Mouse (Mus musculus): ENCODE results near the gene Spen. TPM values are rescaled to one million over a fixed set of nuclear protein-coding genes. Genes with fewer than 3 reads are reported as not detected.

The Spen gene
- total and polyA plus RNA-seq, 2 experiments from 2014 or later, result 13.6 to 20.0 TPM

DNA sequence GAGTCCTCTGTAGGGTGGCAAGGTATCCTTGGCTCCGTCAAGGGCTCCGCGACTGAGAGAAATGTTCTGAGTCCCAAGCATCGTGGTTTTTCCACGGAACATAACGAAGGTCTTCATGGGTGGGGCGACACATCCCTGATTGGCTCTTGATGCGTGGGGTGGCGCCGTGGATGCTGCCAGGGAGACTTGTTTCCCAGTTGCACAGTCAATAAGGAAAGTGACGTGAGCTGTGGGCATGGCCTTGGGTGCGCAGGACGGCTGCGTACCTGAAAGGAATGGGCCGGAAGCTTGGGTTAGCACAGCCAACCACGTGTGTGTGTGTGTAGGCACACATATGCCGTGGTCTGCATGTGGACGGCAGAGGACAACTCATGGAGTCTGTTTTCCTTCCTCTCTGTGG, 105.2 kb downstream of the Spen start:
- no peak overlapping the region for H3K9ac ChIP-seq (replicated peaks; ENCODE audit: low read length, poor library complexity, severe bottlenecking)
- WGBS, result 85% methylated on average over 18 of the region's 18 CpGs
- ATAC-seq (ENCODE audit: low FRiP score) (no peak), DNase-seq (ENCODE audit: low spot score) (no peak)
- no peak overlapping the region for H3K4me2 ChIP-seq (ENCODE audit: low read depth, low read length, poor library complexity, severe bottlenecking)
- TF ChIP-seq CTCF (IDR thresholded peaks at IDR 0.05), result no peak
- H3K9me3 ChIP-seq (ENCODE audit: low read length), result no peaks in the 10 kb centered on the region
- no peak overlapping the region for H3K27ac ChIP-seq (ENCODE audit: low read depth, low read length)
- H3K4me3 ChIP-seq (ENCODE audit: low read depth, low read length), result no peak overlapping the region
- H3K27me3 ChIP-seq (ENCODE audit: insufficient read depth, low read length), result 0 out of 2 replicates have a peak, but pooled peaks cover 4% of the 10 kb centered on the region
- H3K4me1 ChIP-seq (ENCODE audit: insufficient read depth, low read length), result no peaks in the 10 kb centered on the region
- no peaks in the 10 kb centered on the region for H3K36me3 ChIP-seq (ENCODE audit: insufficient read depth, low read length)

- TF ChIP-seq CTCF (IDR thresholded peaks at IDR 0.05), result no peak
- Histone ChIP-seq H3K27ac (ENCODE audit: low read depth, low read length) (no peak overlapping the region), H3K9me3 (ENCODE audit: low read length) (no peaks in the 10 kb centered on the region), H3K27me3 (ENCODE audit: insufficient read depth, low read length) (0 out of 2 replicates have a peak, but pooled peaks cover 4% of the 10 kb centered on the region), H3K4me2 (ENCODE audit: low read depth, low read length, poor library complexity, severe bottlenecking) (no peak overlapping the region), H3K4me1 (ENCODE audit: insufficient read depth, low read length) (no peaks in the 10 kb centered on the region), H3K9ac (replicated peaks; ENCODE audit: low read length, poor library complexity, severe bottlenecking) (no peak overlapping the region), H3K4me3 (ENCODE audit: low read depth, low read length) (no peak overlapping the region), H3K36me3 (ENCODE audit: insufficient read depth, low read length) (no peaks in the 10 kb centered on the region)
- ATAC-seq (ENCODE audit: low FRiP score) (no peak), DNase-seq (ENCODE audit: low spot score) (peak; percentile 24)
- 62% methylated on average over 12 of the region's 14 CpGs for WGBS
Measured at GRCm38 (mm10) chr4:141432666-141433065, 105.7 kb downstream of the Spen start.

- no peaks in the 10 kb centered on the region for H3K4me1 ChIP-seq (ENCODE audit: insufficient read depth, low read length)
- no peak overlapping the region for H3K4me2 ChIP-seq (ENCODE audit: low read depth, low read length, poor library complexity, severe bottlenecking)
- ATAC-seq (ENCODE audit: low FRiP score) (no peak), DNase-seq (ENCODE audit: low spot score) (peak; percentile 71)
- H3K9ac ChIP-seq (replicated peaks; ENCODE audit: low read length, poor library complexity, severe bottlenecking), result no peak overlapping the region
- no peaks in the 10 kb centered on the region for H3K36me3 ChIP-seq (ENCODE audit: insufficient read depth, low read length)
- WGBS, result 47% methylated on average over 9 of the region's 9 CpGs
- no peak overlapping the region for H3K4me3 ChIP-seq (ENCODE audit: low read depth, low read length)
- H3K27ac ChIP-seq (ENCODE audit: low read depth, low read length), result no peak overlapping the region
- H3K9me3 ChIP-seq (ENCODE audit: low read length), result no peaks in the 10 kb centered on the region
- 0 out of 2 replicates have a peak, but pooled peaks cover 4% of the 10 kb centered on the region for H3K27me3 ChIP-seq (ENCODE audit: insufficient read depth, low read length)
- TF ChIP-seq CTCF (IDR thresholded peaks at IDR 0.05), result peak; percentile 77
Measured at GRCm38 (mm10) chr4:141430997-141431396, 107.4 kb downstream of the Spen start.

DNA sequence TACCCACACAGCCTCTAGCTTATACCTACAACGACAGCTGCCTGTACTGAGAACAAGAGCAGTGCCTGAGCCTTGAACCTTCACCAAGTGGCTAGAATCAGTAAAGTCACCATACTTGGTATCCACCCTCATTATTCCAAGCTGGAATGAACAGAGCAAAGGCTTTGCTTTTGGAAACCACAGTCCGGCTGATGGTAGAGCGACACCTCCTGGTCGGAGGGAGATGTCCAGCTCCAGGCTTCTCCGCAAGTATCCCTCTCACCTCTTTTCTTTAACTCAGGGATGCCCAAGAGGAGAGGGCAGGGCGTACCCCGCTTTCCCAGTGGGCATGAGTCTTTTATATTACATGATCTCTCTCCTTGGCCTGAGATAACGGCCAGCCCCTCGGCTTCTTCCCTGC, 108.5 kb downstream of the Spen start:
- peak; percentile 62 for TF ChIP-seq CTCF (IDR thresholded peaks at IDR 0.05)
- H3K36me3 ChIP-seq (ENCODE audit: insufficient read depth, low read length), result no peaks in the 10 kb centered on the region
- no peak overlapping the region for H3K4me3 ChIP-seq (ENCODE audit: low read depth, low read length)
- H3K4me2 ChIP-seq (ENCODE audit: low read depth, low read length, poor library complexity, severe bottlenecking), result no peak overlapping the region
- ATAC-seq (ENCODE audit: low FRiP score) (no peak), DNase-seq (ENCODE audit: low spot score) (no peak)
- 50% methylated on average over 9 of the region's 9 CpGs for WGBS
- 0 out of 2 replicates have a peak, but pooled peaks cover 4% of the 10 kb centered on the region for H3K27me3 ChIP-seq (ENCODE audit: insufficient read depth, low read length)
- H3K9ac ChIP-seq (replicated peaks; ENCODE audit: low read length, poor library complexity, severe bottlenecking), result no peak overlapping the region
- no peaks in the 10 kb centered on the region for H3K4me1 ChIP-seq (ENCODE audit: insufficient read depth, low read length)
- no peaks in the 10 kb centered on the region for H3K9me3 ChIP-seq (ENCODE audit: low read length)
- no peak overlapping the region for H3K27ac ChIP-seq (ENCODE audit: low read depth, low read length)

DNA sequence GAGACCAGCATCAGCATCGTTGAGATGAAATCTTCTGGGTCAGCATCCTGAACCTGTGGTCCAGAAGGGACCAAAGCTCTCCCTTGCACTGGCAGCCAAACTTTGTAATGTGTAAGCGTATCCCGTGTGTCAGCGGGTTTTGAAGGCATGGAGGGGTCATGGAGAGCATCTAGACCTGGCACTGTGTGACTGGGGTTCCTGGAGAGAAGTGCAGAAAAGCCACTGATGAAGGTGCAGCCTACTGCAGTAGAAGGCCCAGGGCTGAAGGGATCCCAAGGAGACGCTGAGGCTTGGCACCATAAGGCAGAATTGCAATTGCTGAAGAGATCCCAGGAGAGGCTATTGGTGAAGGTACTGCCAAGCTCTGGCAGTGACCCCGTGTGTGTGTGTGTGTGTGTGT, 109.0 kb downstream of the Spen start:
- H3K36me3 ChIP-seq (ENCODE audit: insufficient read depth, low read length), result no peaks in the 10 kb centered on the region
- no peaks in the 10 kb centered on the region for H3K9me3 ChIP-seq (ENCODE audit: low read length)
- no peak overlapping the region for H3K4me2 ChIP-seq (ENCODE audit: low read depth, low read length, poor library complexity, severe bottlenecking)
- ATAC-seq (ENCODE audit: low FRiP score) (no peak), DNase-seq (ENCODE audit: low spot score) (no peak)
- WGBS, result 83% methylated on average over 6 of the region's 6 CpGs
- H3K9ac ChIP-seq (replicated peaks; ENCODE audit: low read length, poor library complexity, severe bottlenecking), result no peak overlapping the region
- 0 out of 2 replicates have a peak, but pooled peaks cover 4% of the 10 kb centered on the region for H3K27me3 ChIP-seq (ENCODE audit: insufficient read depth, low read length)
- H3K4me3 ChIP-seq (ENCODE audit: low read depth, low read length), result no peak overlapping the region
- no peaks in the 10 kb centered on the region for H3K4me1 ChIP-seq (ENCODE audit: insufficient read depth, low read length)
- H3K27ac ChIP-seq (ENCODE audit: low read depth, low read length), result no peak overlapping the region
- no peak for TF ChIP-seq CTCF (IDR thresholded peaks at IDR 0.05)

GRCm38 (mm10) chr4:141427921-141428320, 110.5 kb downstream of the Spen start:
- ATAC-seq (ENCODE audit: low FRiP score) (no peak), DNase-seq (ENCODE audit: low spot score) (no peak)
- no peaks in the 10 kb centered on the region for H3K36me3 ChIP-seq (ENCODE audit: insufficient read depth, low read length)
- WGBS, result 83% methylated on average over 13 of the region's 13 CpGs
- H3K27me3 ChIP-seq (ENCODE audit: insufficient read depth, low read length), result no peaks in the 10 kb centered on the region
- H3K4me3 ChIP-seq (ENCODE audit: low read depth, low read length), result no peak overlapping the region
- no peaks in the 10 kb centered on the region for H3K4me1 ChIP-seq (ENCODE audit: insufficient read depth, low read length)
- no peak overlapping the region for H3K4me2 ChIP-seq (ENCODE audit: low read depth, low read length, poor library complexity, severe bottlenecking)
- no peaks in the 10 kb centered on the region for H3K9me3 ChIP-seq (ENCODE audit: low read length)
- no peak overlapping the region for H3K27ac ChIP-seq (ENCODE audit: low read depth, low read length)
- H3K9ac ChIP-seq (replicated peaks; ENCODE audit: low read length, poor library complexity, severe bottlenecking), result no peak overlapping the region
- no peak for TF ChIP-seq CTCF (IDR thresholded peaks at IDR 0.05)

All from midbrain, postnatal 0 days (tissue).